Mouse (Mus musculus): ENCODE data around the gene Cep131. TPM values are rescaled to one million over a fixed set of nuclear protein-coding genes. Genes with fewer than 3 reads are reported as not detected.

Cep131 gene
- polyA plus RNA-seq, 1 experiment from 2014 or later, result 30.3 TPM

DNA sequence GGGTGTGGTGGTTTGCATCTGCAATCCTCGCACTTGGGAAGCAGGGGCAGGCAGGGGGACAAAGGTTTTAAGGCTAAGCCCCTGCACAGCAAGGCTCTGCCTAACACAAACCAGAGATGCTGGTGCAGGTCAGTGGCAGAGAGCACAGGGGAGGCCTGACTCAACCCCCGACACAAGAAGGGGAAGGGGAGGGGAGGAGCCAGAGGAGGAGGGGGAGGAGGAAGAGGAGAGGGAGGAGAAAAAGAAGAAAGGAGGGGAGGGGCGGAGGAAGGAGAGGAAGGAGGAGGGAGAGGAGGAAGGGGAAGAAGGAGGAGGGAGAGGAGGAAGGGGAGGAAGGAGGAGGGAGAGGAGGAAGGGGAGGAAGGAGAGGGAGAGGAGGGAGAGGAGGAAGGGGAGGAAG lies 52.3 kb downstream of the Cep131 start:
- Histone ChIP-seq H3K4me2 (no peak overlapping the region), H3K9me3 (no peaks in the 10 kb centered on the region), H3K9ac (no peak overlapping the region), H3K27me3 (no peaks in the 10 kb centered on the region), H3K4me1 (peaks cover 16% of the 10 kb centered on the region), H3K27ac (no peak overlapping the region), H3K36me3 (no peaks in the 10 kb centered on the region), H3K4me3 (no peak overlapping the region)
- 35% methylated on average over 3 of the region's 3 CpGs for WGBS
- ATAC-seq (ENCODE audit: insufficient number of reproducible peaks, insufficient read depth, low FRiP score, low TSS enrichment, low read depth), result no peak

DNA sequence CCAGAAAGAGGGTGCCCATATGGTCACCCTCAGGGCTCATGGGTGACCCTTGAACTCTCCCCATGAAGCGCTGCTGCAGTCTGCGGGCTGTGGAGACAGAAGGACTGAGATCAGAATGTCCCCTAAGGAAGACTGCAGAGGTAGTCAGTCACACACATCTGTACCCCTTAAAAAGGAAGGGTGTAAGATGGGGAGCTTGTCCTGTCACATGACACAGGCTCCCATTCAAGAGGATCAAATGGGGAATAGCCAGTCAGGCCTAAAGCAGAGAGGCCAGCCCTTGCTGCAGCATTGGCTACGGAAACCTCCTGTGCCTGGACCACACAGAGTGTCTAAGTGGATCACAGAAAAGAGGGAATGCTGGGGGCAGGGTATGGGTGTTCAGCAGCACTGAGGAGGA lies 53.2 kb downstream of the Cep131 start:
- Histone ChIP-seq H3K4me2 (no peak overlapping the region), H3K4me1 (peaks cover 16% of the 10 kb centered on the region), H3K36me3 (no peaks in the 10 kb centered on the region), H3K4me3 (no peak overlapping the region), H3K9ac (no peak overlapping the region), H3K9me3 (no peaks in the 10 kb centered on the region), H3K27ac (no peak overlapping the region), H3K27me3 (no peaks in the 10 kb centered on the region)
- WGBS, result 60% methylated on average over 3 of the region's 3 CpGs
- ATAC-seq (ENCODE audit: insufficient number of reproducible peaks, insufficient read depth, low FRiP score, low TSS enrichment, low read depth), result no peak

GRCm38 (mm10) chr11:120032052-120032451 lies 54.6 kb downstream of the Cep131 start:
- no peak for ATAC-seq (ENCODE audit: insufficient number of reproducible peaks, insufficient read depth, low FRiP score, low TSS enrichment, low read depth)
- Histone ChIP-seq H3K27me3 (no peaks in the 10 kb centered on the region), H3K36me3 (no peaks in the 10 kb centered on the region), H3K4me1 (peaks cover 16% of the 10 kb centered on the region), H3K4me3 (no peak overlapping the region), H3K4me2 (no peak overlapping the region), H3K9ac (no peak overlapping the region), H3K27ac (no peak overlapping the region), H3K9me3 (no peaks in the 10 kb centered on the region)
- 44% methylated on average over 8 of the region's 8 CpGs for WGBS

- no peak for ATAC-seq (ENCODE audit: insufficient number of reproducible peaks, insufficient read depth, low FRiP score, low TSS enrichment, low read depth)
- H3K27me3 ChIP-seq, result no peaks in the 10 kb centered on the region
- H3K4me1 ChIP-seq, result peaks cover 16% of the 10 kb centered on the region
- no peak overlapping the region for H3K4me2 ChIP-seq
- 0 out of 2 replicates have a peak overlapping the region, but pooled peaks have one; percentile 32 for H3K9ac ChIP-seq
- whole genome bisulfite sequencing, result 30% methylated on average over 10 of the region's 10 CpGs
- H3K36me3 ChIP-seq, result no peaks in the 10 kb centered on the region
- H3K4me3 ChIP-seq, result no peak overlapping the region
- H3K27ac ChIP-seq, result no peak overlapping the region
- H3K9me3 ChIP-seq, result no peaks in the 10 kb centered on the region
Observed at GRCm38 (mm10) chr11:120030145-120030901, 56.3 kb downstream of the Cep131 start.

- ATAC-seq (ENCODE audit: insufficient number of reproducible peaks, insufficient read depth, low FRiP score, low TSS enrichment, low read depth), result no peak
- WGBS, result 37% methylated on average over 9 of the region's 9 CpGs
- Histone ChIP-seq H3K4me2 (no peak overlapping the region), H3K9me3 (no peaks in the 10 kb centered on the region), H3K36me3 (no peaks in the 10 kb centered on the region), H3K27me3 (no peaks in the 10 kb centered on the region), H3K4me3 (no peak overlapping the region), H3K4me1 (peaks cover 16% of the 10 kb centered on the region), H3K27ac (no peak overlapping the region), H3K9ac (no peak overlapping the region)
Observed at GRCm38 (mm10) chr11:120029431-120030144, 57.0 kb downstream of the Cep131 start.

DNA sequence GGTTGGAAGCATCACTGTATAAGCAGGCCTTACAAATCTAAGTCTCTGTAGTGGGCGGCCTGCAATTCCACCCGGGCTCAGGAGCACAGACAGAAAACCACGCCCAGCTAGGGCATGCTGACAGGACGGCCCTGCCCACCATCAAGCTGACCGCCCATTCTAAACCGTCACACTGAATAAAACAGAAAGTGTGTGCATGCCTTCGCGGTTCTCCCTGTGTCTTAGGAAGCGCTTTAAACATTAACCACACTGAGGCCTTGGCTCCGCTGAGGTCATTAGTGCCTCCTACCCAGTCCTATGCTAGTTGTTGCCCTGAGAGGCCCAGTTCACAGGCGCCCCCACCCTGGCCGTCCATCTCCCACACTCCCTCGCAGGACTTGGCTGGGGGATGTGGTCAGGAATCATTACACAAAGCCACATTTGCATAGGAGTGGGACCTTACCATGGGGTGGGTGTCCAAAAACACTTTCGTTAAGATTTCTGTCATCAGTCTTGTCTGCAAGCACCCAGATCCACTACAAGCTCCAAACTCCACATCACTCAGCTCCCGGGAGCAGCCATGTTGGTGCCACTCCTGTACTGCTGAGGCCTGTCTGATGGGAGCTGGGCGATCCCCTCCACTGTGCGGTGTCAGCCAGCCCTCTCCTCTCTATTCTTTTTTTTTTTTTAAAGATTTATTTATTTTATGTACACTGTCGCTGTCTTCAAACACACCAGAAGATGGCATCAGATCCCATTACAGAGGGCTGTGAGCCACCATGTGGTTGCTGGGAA lies 58.1 kb downstream of the Cep131 start:
- Histone ChIP-seq H3K4me3 (no peak overlapping the region), H3K27me3 (no peaks in the 10 kb centered on the region), H3K9ac (no peak overlapping the region), H3K9me3 (no peaks in the 10 kb centered on the region), H3K27ac (no peak overlapping the region; the same call in 1 of the 2 replicates), H3K4me2 (no peak overlapping the region), H3K4me1 (peaks cover 9% of the 10 kb centered on the region), H3K36me3 (no peaks in the 10 kb centered on the region)
- WGBS, result 75% methylated on average over 18 of the region's 18 CpGs
- no peak for ATAC-seq (ENCODE audit: insufficient number of reproducible peaks, insufficient read depth, low FRiP score, low TSS enrichment, low read depth)

- no peak for ATAC-seq (ENCODE audit: insufficient number of reproducible peaks, insufficient read depth, low FRiP score, low TSS enrichment, low read depth)
Observed at GRCm38 (mm10) chr11:120026941-120027340, 59.7 kb downstream of the Cep131 start.

DNA sequence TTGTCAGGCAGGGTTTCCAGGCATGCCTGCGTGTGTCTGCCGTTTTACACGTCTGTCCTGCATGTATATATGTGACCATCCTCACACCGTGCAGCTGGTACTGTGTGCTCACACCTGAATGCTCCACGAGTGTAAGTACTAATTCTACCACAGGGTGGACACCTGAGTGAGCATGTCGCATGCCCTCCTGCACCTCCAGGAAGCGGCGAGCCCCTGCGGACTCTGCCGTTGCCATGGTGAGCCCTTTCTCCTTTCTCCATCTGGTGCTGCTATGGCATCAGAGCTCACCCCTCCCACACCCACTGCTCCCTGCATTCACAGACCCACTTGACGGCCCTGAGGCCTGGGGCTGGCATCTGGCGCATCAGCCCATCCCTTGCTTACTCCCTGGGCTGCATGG lies 63.8 kb downstream of the Cep131 start:
- no peak overlapping the region for H3K27ac ChIP-seq
- peaks cover 15% of the 10 kb centered on the region for H3K4me1 ChIP-seq
- H3K9me3 ChIP-seq, result no peaks in the 10 kb centered on the region
- H3K27me3 ChIP-seq, result no peaks in the 10 kb centered on the region
- no peak overlapping the region for H3K4me2 ChIP-seq
- no peak for ATAC-seq (ENCODE audit: insufficient number of reproducible peaks, insufficient read depth, low FRiP score, low TSS enrichment, low read depth)
- 0 out of 2 replicates have a peak overlapping the region, but pooled peaks have one; percentile 21 for H3K9ac ChIP-seq
- no peaks in the 10 kb centered on the region for H3K36me3 ChIP-seq
- 66% methylated on average over 12 of the region's 12 CpGs for WGBS
- H3K4me3 ChIP-seq, result no peak overlapping the region

More at GRCm38 (mm10) chr11:120026941-120027340, 59.7 kb downstream of the Cep131 start:
- no peak overlapping the region for H3K4me2 ChIP-seq
- H3K4me1 ChIP-seq, result peaks cover 12% of the 10 kb centered on the region
- no peak overlapping the region for H3K9ac ChIP-seq
- no peak overlapping the region for H3K27ac ChIP-seq
- H3K27me3 ChIP-seq, result no peaks in the 10 kb centered on the region
- H3K4me3 ChIP-seq, result no peak overlapping the region
- 73% methylated on average over 3 of the region's 3 CpGs for WGBS
- no peaks in the 10 kb centered on the region for H3K9me3 ChIP-seq
- H3K36me3 ChIP-seq, result no peaks in the 10 kb centered on the region

GRCm38 (mm10) chr11:120022216-120022615 lies 64.4 kb downstream of the Cep131 start:
- Histone ChIP-seq H3K4me3 (no peak overlapping the region), H3K27me3 (no peaks in the 10 kb centered on the region), H3K9me3 (no peaks in the 10 kb centered on the region), H3K4me1 (peaks cover 15% of the 10 kb centered on the region), H3K27ac (no peak overlapping the region; the same call in 1 of the 2 replicates), H3K9ac (0 out of 2 replicates have a peak overlapping the region, but pooled peaks have one; percentile 21), H3K36me3 (no peaks in the 10 kb centered on the region), H3K4me2 (no peak overlapping the region)
- ATAC-seq (ENCODE audit: insufficient number of reproducible peaks, insufficient read depth, low FRiP score, low TSS enrichment, low read depth), result no peak
- WGBS, result 59% methylated on average over 8 of the region's 8 CpGs

DNA sequence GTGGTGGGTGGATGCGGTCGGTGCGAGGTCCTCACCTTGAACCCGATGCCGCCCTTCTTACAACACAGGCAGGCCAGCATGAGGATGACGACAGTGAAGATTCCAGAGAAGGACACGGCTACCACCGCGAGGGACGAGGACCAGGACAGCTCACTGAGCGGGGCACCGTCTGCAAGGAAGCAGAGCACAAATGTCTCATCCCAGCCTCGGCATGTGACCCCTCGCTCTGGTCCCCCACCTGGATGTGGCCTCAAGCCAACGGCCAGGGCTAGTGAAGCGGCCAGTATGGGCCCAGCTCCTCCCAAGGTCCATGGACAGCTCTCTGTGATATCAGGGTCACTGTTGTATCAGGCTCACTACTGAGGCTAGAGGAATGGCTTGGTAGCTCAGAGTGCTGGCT lies 65.3 kb downstream of the Cep131 start:
- Histone ChIP-seq H3K9ac (no peak overlapping the region), H3K27ac (no peak overlapping the region), H3K4me3 (no peak overlapping the region), H3K9me3 (no peaks in the 10 kb centered on the region), H3K36me3 (no peaks in the 10 kb centered on the region), H3K27me3 (no peaks in the 10 kb centered on the region), H3K4me2 (no peak overlapping the region), H3K4me1 (peaks cover 15% of the 10 kb centered on the region)
- WGBS, result 91% methylated on average over 16 of the region's 16 CpGs
- ATAC-seq (ENCODE audit: insufficient number of reproducible peaks, insufficient read depth, low FRiP score, low TSS enrichment, low read depth), result no peak

- Histone ChIP-seq H3K27me3 (no peaks in the 10 kb centered on the region), H3K4me1 (peaks cover 15% of the 10 kb centered on the region), H3K4me2 (no peak overlapping the region), H3K36me3 (no peaks in the 10 kb centered on the region; the same call in 1 of the 2 replicates), H3K27ac (no peak overlapping the region), H3K9ac (no peak overlapping the region), H3K4me3 (no peak overlapping the region), H3K9me3 (no peaks in the 10 kb centered on the region)
- no peak for ATAC-seq (ENCODE audit: insufficient number of reproducible peaks, insufficient read depth, low FRiP score, low TSS enrichment, low read depth)
- 46% methylated on average over 23 of the region's 23 CpGs for WGBS
Observed at GRCm38 (mm10) chr11:120019542-120020440, 66.8 kb downstream of the Cep131 start.

All from embryonic facial prominence, embryonic 13.5 days (tissue).